In the genomic region with DNA sequence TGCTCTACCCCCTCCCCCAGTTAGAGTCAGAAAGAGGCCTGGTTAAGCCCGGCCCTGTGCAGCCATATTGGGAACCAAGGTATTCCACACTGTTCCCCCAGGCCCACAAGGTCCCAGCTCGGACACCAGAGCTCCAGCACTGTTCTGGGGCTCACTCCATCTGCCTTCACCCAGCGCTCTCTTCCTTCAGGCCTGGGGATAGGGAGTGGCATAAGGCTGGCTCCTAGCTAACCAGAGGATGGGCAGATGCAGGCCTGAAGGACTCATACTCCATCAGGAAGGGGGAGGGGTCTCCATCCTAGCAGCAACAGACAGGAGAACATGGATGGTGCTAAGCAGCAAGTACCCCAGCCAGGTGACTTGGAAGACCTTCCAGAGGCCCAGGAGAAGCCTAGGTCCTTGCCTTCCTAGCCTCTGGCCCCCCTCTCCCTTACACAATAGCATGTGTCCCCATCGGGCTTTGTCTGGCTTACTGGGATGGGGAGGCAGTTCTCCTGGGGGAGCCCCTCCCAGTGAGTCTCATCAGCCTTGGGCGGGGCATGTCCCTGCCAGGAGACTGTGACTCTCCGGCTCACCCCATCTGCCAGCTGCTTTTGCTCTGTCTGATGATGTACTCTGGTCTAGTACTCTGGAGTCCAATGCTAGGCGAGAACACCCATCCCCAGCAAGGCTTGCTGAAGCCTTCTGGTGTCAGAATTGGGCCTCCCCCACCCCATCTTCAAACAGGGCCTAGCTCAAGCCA, we compare ENCODE assay signal across 8 mouse cellular contexts. TPM values are rescaled to one million over a fixed set of nuclear protein-coding genes. Genes with fewer than 3 reads are reported as not detected.
A peak's percentile ranks its signal among the peaks of the same experiment; 100 is the strongest.
DNase-seq lines count a peak whose midpoint lies in the region; ATAC-seq and TF ChIP-seq lines count a peak whose summit lies in the region.

No protein-coding gene starts in this region.

- H3K9me3 ChIP-seq in heart, embryonic 10.5 days = no peaks in the 10 kb centered on the region
- H3K9me3 ChIP-seq in hindbrain, postnatal 0 days (ENCODE audit: low read length) = no peaks in the 10 kb centered on the region
- H3K9me3 ChIP-seq in neural tube, embryonic 13.5 days = no peaks in the 10 kb centered on the region

- 58% methylated on average over 7 of the region's 7 CpGs for WGBS in heart, embryonic 10.5 days
- WGBS in hindbrain, postnatal 0 days = 48% methylated on average over 7 of the region's 7 CpGs
- WGBS in neural tube, embryonic 13.5 days = 39% methylated on average over 7 of the region's 7 CpGs

- peaks cover 27% of the 10 kb centered on the region for H3K4me1 ChIP-seq in heart, embryonic 10.5 days
- H3K4me1 ChIP-seq in hindbrain, postnatal 0 days (ENCODE audit: insufficient read depth, low read length) = peaks cover 21% of the 10 kb centered on the region
- peaks cover 44% of the 10 kb centered on the region for H3K4me1 ChIP-seq in neural tube, embryonic 13.5 days (replicated peaks)

- no peak for DNase-seq in heart, embryonic 10.5 days (ENCODE audit: low spot score)
- no peak for DNase-seq in heart, postnatal 4 days
- DNase-seq in 3134 (ENCODE audit: extremely low read depth, insufficient read length, low spot score) = peak; percentile 70
- DNase-seq in cerebellum, postnatal 25 days = peak; percentile 31 to 33
- DNase-seq in hindbrain, postnatal 0 days (ENCODE audit: low spot score) = no peak
- DNase-seq in urinary bladder, postnatal 10 days (ENCODE audit: low spot score) = no peak
- DNase-seq in thymus, postnatal 25 days = no peak

- peak overlapping the region; percentile 91 for H3K9ac ChIP-seq in hindbrain, postnatal 0 days (replicated peaks; ENCODE audit: low read length)
- H3K9ac ChIP-seq in neural tube, embryonic 13.5 days = peak overlapping the region; percentile 96

- H3K4me2 ChIP-seq in hindbrain, postnatal 0 days (ENCODE audit: low read depth, low read length) = peak overlapping the region; percentile 81
- H3K4me2 ChIP-seq in neural tube, embryonic 13.5 days = peak overlapping the region; percentile 94

- peak overlapping the region; percentile 74 for H3K4me3 ChIP-seq in heart, embryonic 10.5 days
- peak overlapping the region; percentile 84 for H3K4me3 ChIP-seq in hindbrain, postnatal 0 days (ENCODE audit: low read length)
- H3K4me3 ChIP-seq in neural tube, embryonic 13.5 days = peak overlapping the region; percentile 81

- 0 out of 2 replicates have a peak, but pooled peaks cover 6% of the 10 kb centered on the region for H3K36me3 ChIP-seq in heart, embryonic 10.5 days
- peaks cover 15% of the 10 kb centered on the region for H3K36me3 ChIP-seq in hindbrain, postnatal 0 days (ENCODE audit: insufficient read depth, low read length)
- peaks cover 25% of the 10 kb centered on the region for H3K36me3 ChIP-seq in neural tube, embryonic 13.5 days

- ATAC-seq in hindbrain, postnatal 0 days = no peak
- peak; percentile 19 for ATAC-seq in neural tube, embryonic 13.5 days (ENCODE audit: low read depth)

- no peak overlapping the region for H3K27ac ChIP-seq in heart, embryonic 10.5 days
- peak overlapping the region; percentile 88; the same call in 1 of the 2 replicates for H3K27ac ChIP-seq in hindbrain, postnatal 0 days
- H3K27ac ChIP-seq in neural tube, embryonic 13.5 days (replicated peaks) = peak overlapping the region; percentile 93

- TF ChIP-seq CTCF in hindbrain, postnatal 0 days (IDR thresholded peaks at IDR 0.05; ENCODE audit: low read depth) = no peak

- peaks cover 94% of the 10 kb centered on the region for H3K27me3 ChIP-seq in heart, embryonic 10.5 days (ENCODE audit: insufficient read depth, poor library complexity, severe bottlenecking)
- peaks cover 12% of the 10 kb centered on the region; the same call in 1 of the 2 replicates for H3K27me3 ChIP-seq in hindbrain, postnatal 0 days (ENCODE audit: insufficient read depth, low read length)
- H3K27me3 ChIP-seq in neural tube, embryonic 13.5 days = peaks cover 39% of the 10 kb centered on the region

RNA-seq across cellular contexts. Expression of a gene that starts 1.4 kb away (rescaled TPM):
- 4.3 and 11.7 TPM in 2 replicates for polyA plus RNA-seq in heart, embryonic 10.5 days (2016; fragmentation: Nextera tagmentation; extraction: Ambion mirVana)
- 10 to 100 TPM; 10.4 to 15.2 TPM for total RNA-seq in heart, postnatal 4 days (2021)
- 286 and 335 TPM in 2 replicates for total RNA-seq in hindbrain, postnatal 0 days (2014; rRNA removed)
- polyA plus RNA-seq in hindbrain, postnatal 0 days (2015; fragmentation: Nextera tagmentation; extraction: Ambion mirVana) = 186 and 195 TPM in 2 replicates
- polyA plus RNA-seq in neural tube, embryonic 13.5 days (2015; fragmentation: Nextera tagmentation; extraction: Ambion mirVana) = 163 and 189 TPM in 2 replicates

RNA-seq across cellular contexts. Expression of a gene that starts 2.1 kb away (rescaled TPM):
- polyA plus RNA-seq in heart, embryonic 10.5 days (2016; fragmentation: Nextera tagmentation; extraction: Ambion mirVana) = 0.26 and 1.1 TPM in 2 replicates
- total RNA-seq in heart, postnatal 4 days (2021) = 1 to 10 TPM; 4.0 to 5.1 TPM
- 23.8 and 24.0 TPM in 2 replicates for total RNA-seq in hindbrain, postnatal 0 days (2014; rRNA removed)
- 3.1 and 4.0 TPM in 2 replicates for polyA plus RNA-seq in hindbrain, postnatal 0 days (2015; fragmentation: Nextera tagmentation; extraction: Ambion mirVana)
- 14.1 and 19.2 TPM in 2 replicates for polyA plus RNA-seq in neural tube, embryonic 13.5 days (2015; fragmentation: Nextera tagmentation; extraction: Ambion mirVana)

RNA-seq across cellular contexts. Expression of a gene that starts 6.2 kb away (rescaled TPM):
- polyA plus RNA-seq in heart, embryonic 10.5 days (2016; fragmentation: Nextera tagmentation; extraction: Ambion mirVana) = 6.0 and 7.4 TPM in 2 replicates
- 1 to 10 TPM in 1 of 2 experiments, under 1 TPM in 1; 0.32 to 1.1 TPM for total RNA-seq in heart, postnatal 4 days (2021)
- total RNA-seq in hindbrain, postnatal 0 days (2014; rRNA removed) = 29.3 and 30.8 TPM in 2 replicates
- polyA plus RNA-seq in hindbrain, postnatal 0 days (2015; fragmentation: Nextera tagmentation; extraction: Ambion mirVana) = 7.6 and 10.1 TPM in 2 replicates
- 9.5 and 13.6 TPM in 2 replicates for polyA plus RNA-seq in neural tube, embryonic 13.5 days (2015; fragmentation: Nextera tagmentation; extraction: Ambion mirVana)

RNA-seq across cellular contexts. Expression of a gene that starts 37.9 kb away (rescaled TPM):
- 1.00 and 6.9 TPM in 2 replicates for polyA plus RNA-seq in heart, embryonic 10.5 days (2016; fragmentation: Nextera tagmentation; extraction: Ambion mirVana)
- total RNA-seq in heart, postnatal 4 days (2021) = under 1 TPM; 0.55 to 0.68 TPM
- total RNA-seq in hindbrain, postnatal 0 days (2014; rRNA removed) = 0.37 and 4.0 TPM in 2 replicates
- polyA plus RNA-seq in hindbrain, postnatal 0 days (2015; fragmentation: Nextera tagmentation; extraction: Ambion mirVana) = 0.51 and 0.92 TPM in 2 replicates
- polyA plus RNA-seq in neural tube, embryonic 13.5 days (2015; fragmentation: Nextera tagmentation; extraction: Ambion mirVana) = 1.5 and 2.2 TPM in 2 replicates

Comparison
In these comparisons a context has a peak if more than half of its experiments do, and no peak if none do; other contexts are left out.
1. DNase-seq: peak in 3134 (single experiment) and cerebellum, postnatal 25 days (2 of 2); none in heart, embryonic 10.5 days (single experiment), heart, postnatal 4 days (single experiment), hindbrain, postnatal 0 days (single experiment), urinary bladder, postnatal 10 days (single experiment) and thymus, postnatal 25 days (single experiment).
2. RNA of a gene that starts 1.4 kb away (polyA plus RNA-seq): 186 to 195 TPM in hindbrain, postnatal 0 days and 163 to 189 TPM in neural tube, embryonic 13.5 days; 4.3 to 11.7 TPM in heart, embryonic 10.5 days; every median in the first group is over 10 times any median in the second.
3. Peak in every context shown above with its lines, with median percentiles within 50 percentile points of each other: H3K4me3 ChIP-seq.